Comparison of ENCODE assay signal across 39 mouse cellular contexts in genomic region chr2:130535017-130535416, GRCm38 (mm10). TPM values are rescaled to one million over a fixed set of nuclear protein-coding genes. Genes with fewer than 3 reads are reported as not detected.
"Had no signal": no experiment of that assay in that cellular context is flagged by ENCODE, and none has a peak within 500 bp of the region (broad histone marks: within the 10 kb centered on the region; RNA-seq: fewer than 3 reads in every experiment).

No protein-coding gene starts in this region.

- ATAC-seq: liver, embryonic 12.5 days; liver, postnatal 0 days; lung, postnatal 0 days; midbrain, embryonic 13.5 days; midbrain, embryonic 15.5 days; midbrain, embryonic 16.5 days had no signal

- H3K4me1 ChIP-seq: limb, embryonic 10.5 days; limb, embryonic 12.5 days; limb, embryonic 13.5 days; limb, embryonic 15.5 days; liver, embryonic 13.5 days; liver, embryonic 15.5 days; midbrain, embryonic 10.5 days; midbrain, embryonic 12.5 days; midbrain, embryonic 13.5 days; midbrain, embryonic 15.5 days had no signal

- H3K4me2 ChIP-seq: limb, embryonic 12.5 days; limb, embryonic 13.5 days; limb, embryonic 15.5 days; liver, embryonic 11.5 days; liver, embryonic 12.5 days; liver, embryonic 13.5 days; liver, embryonic 15.5 days; lung, embryonic 14.5 days; lung, embryonic 15.5 days; midbrain, embryonic 11.5 days; midbrain, embryonic 12.5 days; midbrain, embryonic 13.5 days; midbrain, embryonic 15.5 days had no signal

- H3K9me3 ChIP-seq: limb, embryonic 10.5 days; limb, embryonic 12.5 days; limb, embryonic 13.5 days; limb, embryonic 15.5 days; liver, embryonic 12.5 days; liver, embryonic 13.5 days; liver, embryonic 15.5 days; lung, embryonic 15.5 days; midbrain, embryonic 10.5 days; midbrain, embryonic 12.5 days; midbrain, embryonic 13.5 days; midbrain, embryonic 15.5 days had no signal

- H3K4me3 ChIP-seq: limb, embryonic 10.5 days; limb, embryonic 12.5 days; limb, embryonic 13.5 days; limb, embryonic 15.5 days; liver, embryonic 12.5 days; liver, embryonic 13.5 days; liver, embryonic 15.5 days; lung, embryonic 15.5 days; megakaryocyte, embryonic 14.5 days; midbrain, embryonic 10.5 days; midbrain, embryonic 12.5 days; midbrain, embryonic 13.5 days; midbrain, embryonic 15.5 days; myocyte had no signal

- H3K9ac ChIP-seq: limb, embryonic 12.5 days; limb, embryonic 13.5 days; limb, embryonic 15.5 days; liver, embryonic 12.5 days; liver, embryonic 13.5 days; liver, embryonic 14.5 days; liver, embryonic 15.5 days; liver, postnatal 0 days; lung, embryonic 14.5 days; lung, embryonic 15.5 days; midbrain, embryonic 12.5 days; midbrain, embryonic 13.5 days; midbrain, embryonic 15.5 days had no signal

- H3K27me3 ChIP-seq: limb, embryonic 12.5 days; limb, embryonic 13.5 days; limb, embryonic 15.5 days; liver, embryonic 12.5 days; liver, embryonic 13.5 days; liver, embryonic 15.5 days; lung, embryonic 15.5 days; megakaryocyte, embryonic 14.5 days; midbrain, embryonic 12.5 days; midbrain, embryonic 13.5 days; midbrain, embryonic 15.5 days had no signal

- H3K27ac ChIP-seq: limb, embryonic 10.5 days; limb, embryonic 12.5 days; limb, embryonic 13.5 days; limb, embryonic 15.5 days; liver, embryonic 12.5 days; liver, embryonic 13.5 days; liver, embryonic 14.5 days; liver, embryonic 15.5 days; lung, embryonic 15.5 days; macrophage; midbrain, embryonic 10.5 days; midbrain, embryonic 12.5 days; midbrain, embryonic 13.5 days; midbrain, embryonic 15.5 days had no signal

- DNase-seq: left cerebral cortex, postnatal 4 days; liver; liver, embryonic 13.5 days; liver, postnatal 0 days; lung, adult 18-20 months; lung, adult 2 months; lung, embryonic 14.5 days; lung, postnatal 10 days; lung, postnatal 14 days; lung, postnatal 36 days; lung, postnatal 4 days; midbrain, embryonic 14.5 days had no signal

RNA-seq across cellular contexts. Expression of gene Oxt, which starts 41.0 kb away (rescaled TPM):
- total RNA-seq: liver, adult 2 months; megakaryocyte progenitor cell, adult 5-6 weeks; megakaryocyte, adult 5-6 weeks; megakaryocyte-erythroid progenitor cell, adult 5-6 weeks; monocyte, adult 5-6 weeks had no signal
- polyA plus RNA-seq: limb, embryonic 10.5 days; limb, embryonic 11.5 days; limb, embryonic 12.5 days; limb, embryonic 13.5 days; limb, embryonic 15.5 days; liver, adult 2 months; liver, embryonic 11.5 days; liver, embryonic 12.5 days; liver, embryonic 13.5 days; liver, embryonic 14.5 days; liver, embryonic 15.5 days; liver, embryonic 16.5 days; liver, postnatal 0 days; lung, adult 2 months; lung, embryonic 14.5 days; lung, embryonic 15.5 days; lung, embryonic 16.5 days; lung, postnatal 0 days; macrophage; midbrain, embryonic 10.5 days; midbrain, embryonic 11.5 days; midbrain, embryonic 12.5 days; midbrain, embryonic 13.5 days; myocyte had no signal

RNA-seq across cellular contexts. Expression of gene Avp, which starts 47.3 kb away (rescaled TPM):
- total RNA-seq: liver, adult 2 months; megakaryocyte progenitor cell, adult 5-6 weeks; megakaryocyte, adult 5-6 weeks; megakaryocyte-erythroid progenitor cell, adult 5-6 weeks; monocyte, adult 5-6 weeks had no signal
- polyA plus RNA-seq: limb, embryonic 10.5 days; limb, embryonic 11.5 days; limb, embryonic 12.5 days; limb, embryonic 13.5 days; limb, embryonic 15.5 days; liver, adult 2 months; liver, embryonic 11.5 days; liver, embryonic 12.5 days; liver, embryonic 13.5 days; liver, embryonic 14.5 days; liver, embryonic 15.5 days; liver, embryonic 16.5 days; liver, postnatal 0 days; lung, embryonic 14.5 days; lung, embryonic 15.5 days; lung, embryonic 16.5 days; lung, postnatal 0 days; macrophage; midbrain, embryonic 10.5 days; midbrain, embryonic 11.5 days; midbrain, embryonic 12.5 days; midbrain, embryonic 13.5 days; midbrain, embryonic 14.5 days; myocyte had no signal
